Mouse (Mus musculus) megakaryocyte, embryonic 14.5 days (primary cell): Measurements from ENCODE around the gene Surf1. TPM values are rescaled to one million over a fixed set of nuclear protein-coding genes. Genes with fewer than 3 reads are reported as not detected.

ENCODE experiments used
- H3K27me3 ChIP-seq: replicated peaks from 2 replicates; pipeline ENCODE3; 2012; ENCODE audit warnings: inconsistent platforms
- H3K36me3 ChIP-seq: replicated peaks from 2 replicates; pipeline ENCODE3; 2012; ENCODE audit warnings: low read length, inconsistent platforms, mixed read lengths
- H3K4me1 ChIP-seq: 2 replicates; pipeline ENCODE4 v1.6.1; 2012; ENCODE audit warnings: inconsistent platforms
- H3K4me3 ChIP-seq: replicated peaks from 2 replicates; pipeline ENCODE3; 2012; ENCODE audit warnings: moderate library complexity, mild to moderate bottlenecking, inconsistent platforms
- H3K9me3 ChIP-seq: 2 replicates; pipeline ENCODE4 v1.6.1; 2012; ENCODE audit warnings: inconsistent platforms
- FLI1 ChIP-seq: IDR thresholded peaks from 2 replicates; pipeline ENCODE4 v1.6.1; 2012; ENCODE audit warnings: low read length, inconsistent platforms, mixed read lengths
- GATA1 ChIP-seq: IDR thresholded peaks from 3 replicates; pipeline ENCODE4 v1.6.1; 2012; ENCODE audit warnings: mixed read lengths, low read length, inconsistent platforms, borderline replicate concordance
- polyA plus RNA-seq: library from polyadenylated mRNA; stranded (reverse); fragments of >175 nt; gene quantifications from 2 replicates; pipeline ENCODE4 v1.2.3, GENCODE M21; 2012; ENCODE audit warnings: low replicate concordance; ENCODE audit not compliant: insufficient read depth

Surf1 gene
- polyA plus RNA-seq, 1 experiment, result 22.6 TPM

- Histone ChIP-seq H3K27me3 (no peaks in the 10 kb centered on the region), H3K36me3 (peaks cover 98% of the 10 kb centered on the region), H3K9me3 (no peaks in the 10 kb centered on the region), H3K4me1 (peaks cover 10% of the 10 kb centered on the region), H3K4me3 (no peak overlapping the region)
- no peak for TF ChIP-seq GATA1
- no peak for TF ChIP-seq FLI1
Measured at GRCm38 (mm10) chr2:26951346-26951905, 35.1 kb upstream of the Surf1 start.

- peaks cover 90% of the 10 kb centered on the region for H3K36me3 ChIP-seq
Measured at GRCm38 (mm10) chr2:26950411-26950810, 34.1 kb upstream of the Surf1 start.

DNA sequence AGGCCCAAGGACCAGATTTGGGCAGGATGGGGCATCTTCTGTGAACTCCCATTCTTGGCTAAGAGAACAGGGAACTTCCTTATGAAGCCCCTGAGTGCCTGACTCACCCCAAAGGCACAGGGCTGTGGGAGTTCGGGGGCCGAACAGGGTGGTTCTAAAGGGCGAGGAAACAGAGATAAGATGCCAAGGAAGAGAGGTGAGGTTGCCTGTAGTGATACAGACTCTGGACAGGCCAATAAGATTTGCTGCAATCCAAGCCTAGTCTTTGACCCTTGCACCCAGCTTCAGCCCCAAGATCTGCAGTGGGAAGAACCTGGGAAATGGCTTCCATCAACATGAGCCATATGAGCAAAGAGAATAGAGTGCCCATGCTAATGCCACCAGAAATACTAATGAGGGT lies 26.9 kb upstream of the Surf1 start:
- TF ChIP-seq FLI1, result no peak
- no peak for TF ChIP-seq GATA1
- Histone ChIP-seq H3K27me3 (peaks cover 6% of the 10 kb centered on the region), H3K36me3 (peaks cover 20% of the 10 kb centered on the region), H3K9me3 (no peaks in the 10 kb centered on the region), H3K4me3 (no peak overlapping the region), H3K4me1 (peaks cover 43% of the 10 kb centered on the region)

More at GRCm38 (mm10) chr2:26950411-26950810, 34.1 kb upstream of the Surf1 start:
- Histone ChIP-seq H3K9me3 (no peaks in the 10 kb centered on the region), H3K4me1 (peaks cover 10% of the 10 kb centered on the region), H3K27me3 (no peaks in the 10 kb centered on the region), H3K4me3 (no peak overlapping the region)
- TF ChIP-seq GATA1, result no peak

- Histone ChIP-seq H3K4me3 (peak overlapping the region; percentile 80), H3K4me1 (peaks cover 52% of the 10 kb centered on the region), H3K9me3 (no peaks in the 10 kb centered on the region), H3K27me3 (peaks cover 6% of the 10 kb centered on the region), H3K36me3 (peaks cover 3% of the 10 kb centered on the region)
- no peak for TF ChIP-seq GATA1
- TF ChIP-seq FLI1, result no peak
Measured at GRCm38 (mm10) chr2:26941539-26941938, 25.2 kb upstream of the Surf1 start.

DNA sequence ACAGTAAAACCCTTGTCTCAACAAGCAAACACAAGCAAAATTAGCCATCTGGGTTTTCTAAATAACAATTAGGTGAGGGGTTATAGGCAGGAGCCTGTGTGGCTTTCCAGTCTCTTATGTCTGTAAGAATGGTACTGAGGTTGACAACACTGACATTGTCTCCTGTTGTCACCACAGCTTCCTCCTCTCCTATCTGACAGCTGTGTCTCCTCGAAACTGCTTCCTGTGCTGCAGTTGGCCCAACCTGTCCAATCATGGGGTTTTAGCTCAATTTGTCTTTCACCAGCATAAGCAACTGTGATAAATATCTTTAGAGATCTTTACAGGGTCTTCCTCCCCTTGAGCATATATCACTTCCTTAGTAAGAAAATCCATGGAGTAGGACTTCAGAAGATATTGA lies 20.1 kb upstream of the Surf1 start:
- Histone ChIP-seq H3K36me3 (peaks cover 5% of the 10 kb centered on the region), H3K4me1 (peaks cover 70% of the 10 kb centered on the region), H3K27me3 (no peaks in the 10 kb centered on the region), H3K4me3 (peak overlapping the region; percentile 31), H3K9me3 (no peaks in the 10 kb centered on the region)
- TF ChIP-seq GATA1 (no peak), FLI1 (no peak)

DNA sequence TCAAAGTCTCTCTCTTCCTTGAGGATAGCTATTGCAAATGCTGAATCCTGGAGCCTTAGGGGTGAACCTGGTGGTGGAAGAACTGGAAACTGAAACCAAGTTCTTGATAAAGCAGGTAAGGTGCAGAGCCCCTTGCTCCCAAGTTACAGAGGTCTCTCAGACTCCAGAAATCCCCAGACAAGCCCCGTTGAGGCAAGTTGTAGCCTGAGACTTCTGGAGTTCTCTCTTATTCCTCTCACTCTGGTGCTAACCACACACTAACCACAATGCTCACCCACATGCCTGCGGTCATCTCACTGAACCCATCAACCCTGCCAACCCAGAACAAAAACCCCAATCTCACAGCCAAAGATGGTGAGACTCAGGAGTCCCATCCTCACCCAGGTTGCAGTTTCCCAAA lies 19.0 kb upstream of the Surf1 start:
- Histone ChIP-seq H3K4me1 (peaks cover 70% of the 10 kb centered on the region), H3K9me3 (no peaks in the 10 kb centered on the region), H3K27me3 (no peaks in the 10 kb centered on the region), H3K4me3 (peak overlapping the region; percentile 18), H3K36me3 (peaks cover 16% of the 10 kb centered on the region)
- TF ChIP-seq FLI1, result no peak
- TF ChIP-seq GATA1, result no peak

GRCm38 (mm10) chr2:26933304-26934055 lies 17.1 kb upstream of the Surf1 start, which contains the start of the genes Surf4 and Stkld1:
Surf4 (minus strand) TSS chr2:26933928.
Stkld1 (plus strand) TSS chr2:26934047.
- peaks cover 80% of the 10 kb centered on the region for H3K4me1 ChIP-seq

DNA sequence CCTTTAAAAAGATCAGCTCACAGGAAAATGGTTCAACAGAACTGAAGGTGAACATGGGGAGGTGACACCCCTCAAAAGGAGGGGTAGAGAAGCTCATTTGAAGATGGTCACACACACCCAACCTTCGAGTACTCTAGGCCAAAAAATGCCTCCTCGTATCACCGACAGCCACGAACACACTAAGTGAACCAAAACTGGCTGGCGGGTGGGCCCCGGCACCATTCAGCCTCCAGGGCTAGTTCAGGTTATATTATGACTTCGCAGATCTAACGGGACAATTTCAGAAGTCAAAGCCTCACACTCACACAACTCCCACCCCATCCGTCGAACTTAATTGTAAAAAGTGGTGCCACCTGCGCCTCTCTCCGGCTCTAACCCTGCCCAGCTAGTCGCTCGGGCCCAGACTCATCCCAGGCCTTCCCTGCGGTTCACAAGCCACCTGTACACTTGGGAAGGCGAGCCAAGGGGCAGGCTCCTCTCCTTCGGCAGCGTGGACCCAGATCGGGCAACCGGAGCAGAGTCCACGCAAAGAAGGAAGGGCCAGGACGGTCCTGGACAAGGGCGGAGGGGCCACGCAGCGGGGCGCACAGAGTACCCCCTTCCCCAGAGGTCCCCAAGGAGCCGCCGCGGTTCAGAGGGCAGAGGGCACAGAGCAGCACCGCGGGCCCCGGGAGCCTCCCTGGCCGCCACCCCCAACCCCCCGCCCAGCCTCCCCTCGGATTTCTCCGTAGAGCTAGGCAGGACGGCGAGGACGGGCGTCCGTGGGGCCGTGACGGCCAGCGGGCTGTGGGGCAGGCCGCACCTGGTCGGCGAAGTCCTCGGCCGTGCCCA lies 16.4 kb upstream of the Surf1 start:
- H3K4me1 ChIP-seq, result peaks cover 85% of the 10 kb centered on the region
- peaks cover 41% of the 10 kb centered on the region for H3K36me3 ChIP-seq
- H3K9me3 ChIP-seq, result no peaks in the 10 kb centered on the region
- TF ChIP-seq GATA1 (no peak), FLI1 (no peak)
- H3K27me3 ChIP-seq, result no peaks in the 10 kb centered on the region
- H3K4me3 ChIP-seq, result peak overlapping the region; percentile 100

More at GRCm38 (mm10) chr2:26933304-26934055, 17.1 kb upstream of the Surf1 start, which contains the start of the genes Surf4 and Stkld1:
- Histone ChIP-seq H3K36me3 (peaks cover 33% of the 10 kb centered on the region), H3K4me3 (peak within 1 kb of the TSS; percentile 100), H3K27me3 (no peaks in the 10 kb centered on the region), H3K9me3 (no peaks in the 10 kb centered on the region)
- TF ChIP-seq GATA1 (no peak), FLI1 (no peak)

DNA sequence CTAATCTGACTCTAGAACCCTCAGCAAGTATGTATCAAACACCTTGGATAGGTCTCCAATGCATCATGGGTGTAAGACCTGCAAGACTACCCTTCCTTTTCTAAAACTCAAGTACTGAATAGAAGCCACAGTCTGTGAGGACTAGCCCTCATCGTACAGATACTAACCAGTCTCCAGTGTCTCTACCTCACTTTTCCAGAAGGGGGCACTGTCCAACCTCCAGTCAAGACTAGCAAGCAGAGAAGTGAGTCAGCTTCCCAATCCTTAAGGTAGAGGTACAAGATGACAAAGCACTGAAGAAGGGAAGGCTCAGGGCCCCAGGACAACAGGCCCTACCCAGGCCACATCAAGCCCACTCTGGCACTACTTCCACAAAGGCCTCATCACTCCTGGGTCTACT lies 14.1 kb upstream of the Surf1 start:
- peaks cover 64% of the 10 kb centered on the region for H3K36me3 ChIP-seq

More for the DNA sequence above, 14.1 kb upstream of the Surf1 start:
- H3K4me1 ChIP-seq, result peaks cover 84% of the 10 kb centered on the region
- H3K9me3 ChIP-seq, result no peaks in the 10 kb centered on the region
- peak overlapping the region; percentile 62 for H3K4me3 ChIP-seq
- no peak for TF ChIP-seq FLI1
- TF ChIP-seq GATA1, result no peak
- H3K27me3 ChIP-seq, result no peaks in the 10 kb centered on the region
